9 mouse cellular contexts compared by ENCODE assay signal in genomic region chr1:132880161-132881005, GRCm38 (mm10). TPM values are rescaled to one million over a fixed set of nuclear protein-coding genes. Genes with fewer than 3 reads are reported as not detected.
DNase-seq lines count a peak whose midpoint lies in the region; ATAC-seq and TF ChIP-seq lines count a peak whose summit lies in the region.
"Had no signal": no experiment of that assay in that cellular context is flagged by ENCODE, and none has a peak within 500 bp of the region (broad histone marks: within the 10 kb centered on the region; RNA-seq: fewer than 3 reads in every experiment).

Gene Lrrn2, plus strand, starts transcription at chr1:132880273.

- peak; percentile 26; the same call in 1 of the 2 replicates for TF ChIP-seq POLR2A in cerebellum, adult 2 months (IDR thresholded peaks at IDR 0.05; ENCODE audit: borderline replicate concordance, insufficient read depth, low read length)

- peak within 1 kb of the TSS; percentile 98 for H3K27ac ChIP-seq in cerebellum, adult 2 months (ENCODE audit: insufficient read depth, low read length)
- peak within 1 kb of the TSS; percentile 92 for H3K27ac ChIP-seq in forebrain, postnatal 0 days (ENCODE audit: low read depth, low read length)
- H3K27ac ChIP-seq in hindbrain, embryonic 11.5 days (ENCODE audit: low read depth, low read length), result peak within 1 kb of the TSS; percentile 70
- H3K27ac ChIP-seq in midbrain, embryonic 13.5 days, result peak within 1 kb of the TSS; percentile 88
- no peak within 1 kb of the TSS for H3K27ac ChIP-seq in stomach, embryonic 16.5 days (ENCODE audit: low read length)

- H3K4me3 ChIP-seq in cerebellum, adult 2 months (replicated peaks; ENCODE audit: insufficient read depth, low read depth, low read length), result peak within 1 kb of the TSS; percentile 80
- H3K4me3 ChIP-seq in forebrain, postnatal 0 days (ENCODE audit: low read depth, low read length), result peak within 1 kb of the TSS; percentile 88
- peak within 1 kb of the TSS; percentile 71 for H3K4me3 ChIP-seq in hindbrain, embryonic 11.5 days (ENCODE audit: low read depth, low read length)
- H3K4me3 ChIP-seq in midbrain, embryonic 13.5 days (replicated peaks), result peak within 1 kb of the TSS; percentile 85
- peak within 1 kb of the TSS; percentile 58 for H3K4me3 ChIP-seq in stomach, embryonic 16.5 days (replicated peaks; ENCODE audit: low read length)

- no peaks in the 10 kb centered on the region for H3K27me3 ChIP-seq in cerebellum, adult 2 months (ENCODE audit: control insufficient read depth, insufficient read depth, low read length)
- no peaks in the 10 kb centered on the region for H3K27me3 ChIP-seq in forebrain, postnatal 0 days (ENCODE audit: insufficient read depth, low read length)
- peaks cover 11% of the 10 kb centered on the region; the same call in 1 of the 2 replicates for H3K27me3 ChIP-seq in hindbrain, embryonic 11.5 days (ENCODE audit: control insufficient read depth, insufficient read depth, low read length)
- 0 out of 2 replicates have a peak, but pooled peaks cover 21% of the 10 kb centered on the region for H3K27me3 ChIP-seq in midbrain, embryonic 13.5 days
- peaks cover 45% of the 10 kb centered on the region for H3K27me3 ChIP-seq in stomach, embryonic 16.5 days (ENCODE audit: control insufficient read depth, insufficient read depth, low read length)

- peaks cover 17% of the 10 kb centered on the region for H3K4me1 ChIP-seq in cerebellum, adult 2 months (ENCODE audit: control insufficient read depth, insufficient read depth, low read length)
- H3K4me1 ChIP-seq in forebrain, postnatal 0 days (ENCODE audit: insufficient read depth), result peaks cover 20% of the 10 kb centered on the region
- peaks cover 7% of the 10 kb centered on the region for H3K4me1 ChIP-seq in hindbrain, embryonic 11.5 days (replicated peaks; ENCODE audit: control insufficient read depth, insufficient read depth, low read length)
- peaks cover 37% of the 10 kb centered on the region for H3K4me1 ChIP-seq in midbrain, embryonic 13.5 days (replicated peaks)
- 0 out of 2 replicates have a peak, but pooled peaks cover 6% of the 10 kb centered on the region for H3K4me1 ChIP-seq in stomach, embryonic 16.5 days (ENCODE audit: control insufficient read depth, insufficient read depth, low read length)

- no peak for TF ChIP-seq CTCF in cerebellum, adult 2 months (IDR thresholded peaks at IDR 0.05; ENCODE audit: borderline replicate concordance, insufficient read depth, low read depth, low read length)
- TF ChIP-seq CTCF in forebrain, postnatal 0 days (IDR thresholded peaks at IDR 0.05; ENCODE audit: low read depth), result 0 out of 2 replicates have a peak, but pooled peaks have one; percentile 12

- intact Hi-C loops in left cerebral cortex, postnatal 10 days (cut with DNase I), result loop anchor here (2.0 kb wide), 1 partner anchor 122 kb away; no protein-coding TSS in a partner anchor

- H3K36me3 ChIP-seq in forebrain, postnatal 0 days (ENCODE audit: insufficient read depth), result no peaks in the 10 kb centered on the region
- H3K36me3 ChIP-seq in hindbrain, embryonic 11.5 days (ENCODE audit: control insufficient read depth, insufficient read depth, low read length), result no peaks in the 10 kb centered on the region
- H3K36me3 ChIP-seq in midbrain, embryonic 13.5 days, result no peaks in the 10 kb centered on the region
- H3K36me3 ChIP-seq in stomach, embryonic 16.5 days (ENCODE audit: control insufficient read depth, insufficient read depth, low read length), result no peaks in the 10 kb centered on the region

- H3K4me2 ChIP-seq in forebrain, postnatal 0 days (ENCODE audit: low read depth), result peak within 1 kb of the TSS; percentile 84
- H3K4me2 ChIP-seq in hindbrain, embryonic 11.5 days (replicated peaks; ENCODE audit: low read depth, low read length), result peak within 1 kb of the TSS; percentile 96
- H3K4me2 ChIP-seq in midbrain, embryonic 13.5 days (replicated peaks), result peak within 1 kb of the TSS; percentile 97
- peak within 1 kb of the TSS; percentile 93 for H3K4me2 ChIP-seq in stomach, embryonic 16.5 days (ENCODE audit: low read depth, low read length)

- no peaks in the 10 kb centered on the region for H3K9me3 ChIP-seq in forebrain, postnatal 0 days (ENCODE audit: low read length)
- no peaks in the 10 kb centered on the region for H3K9me3 ChIP-seq in hindbrain, embryonic 11.5 days (ENCODE audit: control insufficient read depth, low read length)
- H3K9me3 ChIP-seq in midbrain, embryonic 13.5 days, result no peaks in the 10 kb centered on the region
- no peaks in the 10 kb centered on the region for H3K9me3 ChIP-seq in stomach, embryonic 16.5 days (replicated peaks; ENCODE audit: control insufficient read depth, low read length)

- peak; percentile 85 for ATAC-seq in forebrain, postnatal 0 days
- ATAC-seq in hindbrain, embryonic 11.5 days (ENCODE audit: low FRiP score), result peak; percentile 75
- ATAC-seq in midbrain, embryonic 13.5 days, result peak; percentile 81
- peak; percentile 61; the same call in 1 of the 2 replicates for ATAC-seq in stomach, embryonic 16.5 days (ENCODE audit: insufficient read depth, low FRiP score)

- peak within 1 kb of the TSS; percentile 92 for H3K9ac ChIP-seq in forebrain, postnatal 0 days
- H3K9ac ChIP-seq in hindbrain, embryonic 11.5 days (ENCODE audit: low read depth, low read length), result peak within 1 kb of the TSS; percentile 74
- H3K9ac ChIP-seq in midbrain, embryonic 13.5 days (replicated peaks), result peak within 1 kb of the TSS; percentile 87
- H3K9ac ChIP-seq in stomach, embryonic 16.5 days (ENCODE audit: low read length), result peak within 1 kb of the TSS; percentile 67

- peak; percentile 34 for DNase-seq in adrenal gland, adult 8-10 months
- peak; percentile 81 to 84 for DNase-seq in cerebellum, adult 2 months
- DNase-seq in forebrain, postnatal 0 days, result peak; percentile 83
- DNase-seq in hindbrain, embryonic 11.5 days (ENCODE audit: low spot score), result peak; percentile 74
- DNase-seq in left cerebral cortex, postnatal 10 days (ENCODE audit: extremely low spot score in 1 of 2, low spot score in 2 of 2), result peak; percentile 69 to 85
- no peak for DNase-seq in thymus, adult 18-20 months

- WGBS in cerebellum, adult 2 months, result under 1% methylated on average over 76 of the region's 80 CpGs
- WGBS in forebrain, postnatal 0 days, result 1% methylated on average over 70 of the region's 80 CpGs
- WGBS in hindbrain, embryonic 11.5 days, result under 1% methylated on average over 48 of the region's 80 CpGs
- WGBS in midbrain, embryonic 13.5 days, result under 1% methylated on average over 79 of the region's 80 CpGs
- WGBS in stomach, embryonic 16.5 days, result under 1% methylated on average over 73 of the region's 80 CpGs

RNA-seq across cellular contexts. Expression of gene Lrrn2, which starts in this region (rescaled TPM):
- 10 to 100 TPM; 11.3 to 35.5 (median 24.4) TPM for total RNA-seq in adrenal gland, adult 8-10 months (2022)
- 73.4 and 80.5 TPM in 2 replicates for polyA plus RNA-seq in cerebellum, adult 2 months (2012; rRNA removed)
- total RNA-seq in forebrain, postnatal 0 days (2014; rRNA removed), result 31.6 and 44.6 TPM in 2 replicates
- 76.8 and 90.9 TPM in 2 replicates for polyA plus RNA-seq in forebrain, postnatal 0 days (2015; fragmentation: Nextera tagmentation; extraction: Ambion mirVana)
- 6.2 and 7.2 TPM in 2 replicates for polyA plus RNA-seq in hindbrain, embryonic 11.5 days (2014; fragmentation: Nextera tagmentation; extraction: Ambion mirVana)
- total RNA-seq in left cerebral cortex, postnatal 10 days (2021), result 100 to 1,000 TPM; 106 to 111 TPM
- polyA plus RNA-seq in midbrain, embryonic 13.5 days (2015; fragmentation: Nextera tagmentation; extraction: Ambion mirVana), result 29.8 and 30.3 TPM in 2 replicates
- polyA plus RNA-seq in stomach, embryonic 16.5 days (2015; fragmentation: Nextera tagmentation; extraction: Ambion mirVana), result 3.1 and 3.3 TPM in 2 replicates
- total RNA-seq: common myeloid progenitor, adult 5-6 weeks had no signal

Comparison
In these comparisons a context has a peak if more than half of its experiments do, and no peak if none do; other contexts are left out.
1. DNase-seq: peak in adrenal gland, adult 8-10 months (single experiment), cerebellum, adult 2 months (2 of 2), forebrain, postnatal 0 days (single experiment), hindbrain, embryonic 11.5 days (single experiment) and left cerebral cortex, postnatal 10 days (2 of 2); none in thymus, adult 18-20 months (0 of 2).
2. Peak in every context shown above with its lines, with median percentiles within 50 percentile points of each other: H3K4me3 ChIP-seq, ATAC-seq, H3K4me2 ChIP-seq and H3K9ac ChIP-seq.